Mouse (Mus musculus): Measurements from ENCODE around the gene Olfr288. TPM values are rescaled to one million over a fixed set of nuclear protein-coding genes. Genes with fewer than 3 reads are reported as not detected.

The Olfr288 gene
- not detected for polyA plus RNA-seq (2014; fragmentation: Illumina TruSeq; extraction: RNeasy Lipid Tissue Mini Kit (QIAGEN cat#74804))

DNA sequence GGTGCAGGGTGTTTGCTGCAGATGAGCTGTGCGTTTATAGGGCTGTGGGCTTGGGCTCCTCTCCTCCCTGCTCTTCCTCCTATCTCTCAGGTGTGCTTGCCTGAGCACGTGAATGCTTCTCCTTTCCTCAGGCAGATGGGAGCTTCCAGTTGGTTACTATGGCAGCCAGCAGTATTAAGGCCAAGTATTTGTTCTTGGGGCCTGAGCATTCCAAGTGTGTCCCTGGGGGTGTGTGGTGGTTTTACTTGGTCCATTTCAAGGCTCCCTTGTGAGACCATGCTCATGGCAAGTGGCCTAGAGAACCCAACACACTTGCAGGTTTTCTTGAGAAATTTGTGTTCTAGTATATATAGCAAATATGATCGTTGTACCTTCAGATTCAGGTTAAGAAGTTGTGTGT is at the start of gene Olfr288:
Gene Olfr288, minus strand, starts transcription at position 101 of the 400 bp plus-strand sequence.

DNA sequence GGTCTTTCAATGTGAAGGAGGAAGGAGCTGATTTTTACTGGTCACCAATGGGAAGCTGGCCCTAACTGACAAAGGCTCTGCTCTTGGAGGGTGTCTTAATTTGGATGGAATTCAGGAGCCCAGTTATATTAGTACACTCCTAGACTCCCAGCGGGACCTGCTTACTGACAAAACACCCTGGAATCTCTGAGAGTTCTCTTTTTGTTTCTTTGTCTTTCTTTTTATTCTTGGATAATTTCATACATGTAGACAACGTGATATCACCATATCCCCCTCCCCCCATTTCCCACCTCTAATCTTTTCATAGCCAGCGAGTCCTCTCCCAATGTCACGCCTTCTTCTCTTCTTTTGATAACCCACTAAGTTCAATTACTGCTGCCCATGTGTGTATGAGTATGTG is 39.0 kb upstream of the Olfr288 start, which contains the start of gene Olfr286:
Gene Olfr286, minus strand, starts transcription at position 101 of the 400 bp plus-strand sequence.

GRCm38 (mm10) chr15:98220877-98221276 is 25.5 kb upstream of the Olfr288 start, which contains the start of the genes Gm44579 and Olfr287:
Gm44579 (minus strand) TSS chr15:98220977.
Olfr287 (minus strand) TSS chr15:98221056.

GRCm38 (mm10) chr15:98166963-98167644 is 28.2 kb downstream of the Olfr288 start, which contains the start of gene Ccdc184:
Ccdc184 (plus strand) TSS chr15:98167158.

DNA sequence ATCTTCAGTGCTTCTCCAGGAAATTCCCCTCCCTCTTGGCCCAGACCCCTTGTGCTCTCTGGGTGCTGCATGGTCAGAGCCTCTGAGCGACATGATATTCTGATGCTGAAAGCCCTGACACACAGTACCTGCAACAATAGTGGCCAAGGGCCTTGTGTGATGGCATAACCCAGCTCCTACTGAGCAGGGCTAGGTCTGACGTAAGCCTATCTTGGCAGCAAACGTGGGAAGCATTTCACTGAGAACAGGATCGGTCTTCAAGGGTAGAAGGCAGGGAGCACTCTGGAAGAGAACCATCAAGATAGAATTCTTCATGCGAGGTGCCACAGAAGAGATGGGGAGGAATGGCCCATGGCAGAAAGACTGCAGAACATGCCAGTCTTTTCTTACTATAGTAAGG is 29.8 kb downstream of the Olfr288 start, which contains the start of gene Asb8:
Gene Asb8, minus strand, starts transcription at position 101 of the 400 bp plus-strand sequence.

Other genes with a start within 250 kb of the Olfr288 start
- 10.4 TPM for gene Tmem106c, start 231.3 kb downstream of the Olfr288 start, polyA plus RNA-seq (2014; fragmentation: Illumina TruSeq; extraction: RNeasy Lipid Tissue Mini Kit (QIAGEN cat#74804))
- gene Col2a1, start 190.8 kb downstream of the Olfr288 start, polyA plus RNA-seq (2014; fragmentation: Illumina TruSeq; extraction: RNeasy Lipid Tissue Mini Kit (QIAGEN cat#74804)), result not detected
- gene Pfkm, start 103.0 kb downstream of the Olfr288 start, polyA plus RNA-seq (2014; fragmentation: Illumina TruSeq; extraction: RNeasy Lipid Tissue Mini Kit (QIAGEN cat#74804)), result 5.7 TPM
- gene Senp1, start 101.8 kb downstream of the Olfr288 start, polyA plus RNA-seq (2014; fragmentation: Illumina TruSeq; extraction: RNeasy Lipid Tissue Mini Kit (QIAGEN cat#74804)), result 52.8 TPM
- 23.2 TPM for gene Asb8, start 29.9 kb downstream of the Olfr288 start, polyA plus RNA-seq (2014; fragmentation: Illumina TruSeq; extraction: RNeasy Lipid Tissue Mini Kit (QIAGEN cat#74804))
- 0.14 TPM for gene Ccdc184, start 28.4 kb downstream of the Olfr288 start, polyA plus RNA-seq (2014; fragmentation: Illumina TruSeq; extraction: RNeasy Lipid Tissue Mini Kit (QIAGEN cat#74804))
- 2.5 TPM for gene Gm44579, start 25.4 kb upstream of the Olfr288 start, polyA plus RNA-seq (2014; fragmentation: Illumina TruSeq; extraction: RNeasy Lipid Tissue Mini Kit (QIAGEN cat#74804))
- not detected for gene Olfr287, start 25.5 kb upstream of the Olfr288 start, polyA plus RNA-seq (2014; fragmentation: Illumina TruSeq; extraction: RNeasy Lipid Tissue Mini Kit (QIAGEN cat#74804))
- not detected for gene Olfr286, start 38.9 kb upstream of the Olfr288 start, polyA plus RNA-seq (2014; fragmentation: Illumina TruSeq; extraction: RNeasy Lipid Tissue Mini Kit (QIAGEN cat#74804))
- not detected for gene H1fnt, start 61.8 kb upstream of the Olfr288 start, polyA plus RNA-seq (2014; fragmentation: Illumina TruSeq; extraction: RNeasy Lipid Tissue Mini Kit (QIAGEN cat#74804))
- gene Zfp641, start 100.6 kb upstream of the Olfr288 start, polyA plus RNA-seq (2014; fragmentation: Illumina TruSeq; extraction: RNeasy Lipid Tissue Mini Kit (QIAGEN cat#74804)), result 1.7 TPM
- gene Olfr285, start 121.8 kb upstream of the Olfr288 start, polyA plus RNA-seq (2014; fragmentation: Illumina TruSeq; extraction: RNeasy Lipid Tissue Mini Kit (QIAGEN cat#74804)), result not detected
- not detected for gene Olfr284, start 145.4 kb upstream of the Olfr288 start, polyA plus RNA-seq (2014; fragmentation: Illumina TruSeq; extraction: RNeasy Lipid Tissue Mini Kit (QIAGEN cat#74804))
- not detected for gene Olfr283, start 185.4 kb upstream of the Olfr288 start, polyA plus RNA-seq (2014; fragmentation: Illumina TruSeq; extraction: RNeasy Lipid Tissue Mini Kit (QIAGEN cat#74804))
- not detected for gene Olfr282, start 235.7 kb upstream of the Olfr288 start, polyA plus RNA-seq (2014; fragmentation: Illumina TruSeq; extraction: RNeasy Lipid Tissue Mini Kit (QIAGEN cat#74804))

Measured in ovary, adult 10 weeks (tissue).